Mouse (Mus musculus): ENCODE measurements around the gene Gm37240. TPM values are rescaled to one million over a fixed set of nuclear protein-coding genes. Genes with fewer than 3 reads are reported as not detected.
A peak's percentile ranks its signal among the peaks of the same experiment; 100 is the strongest.

The Gm37240 gene
- polyA plus RNA-seq, 1 experiment from 2014 or later, result 3.0 TPM

DNA sequence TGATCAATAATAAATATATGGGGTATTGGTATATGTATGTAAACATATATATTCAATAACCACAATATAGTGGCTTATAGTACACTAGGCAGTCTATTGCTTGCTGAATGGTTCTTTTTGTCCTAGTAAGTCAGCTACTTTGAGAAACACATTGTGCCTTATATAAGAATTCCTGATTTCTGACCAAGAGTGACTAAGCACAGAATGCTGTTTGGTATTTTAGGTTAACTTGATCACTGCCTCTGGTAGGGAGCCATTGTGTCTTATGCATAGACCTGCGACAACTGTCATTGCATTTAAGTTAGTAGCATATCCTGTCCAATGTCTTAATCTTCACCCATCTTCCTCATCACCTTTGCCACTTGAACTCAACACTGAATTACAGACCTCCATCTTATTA is 267.6 kb downstream of the Gm37240 start:
- Histone ChIP-seq H3K4me3 (no peak overlapping the region), H3K27me3 (ENCODE audit: insufficient read depth, poor library complexity, severe bottlenecking) (no peaks in the 10 kb centered on the region), H3K36me3 (peaks cover 42% of the 10 kb centered on the region), H3K9me3 (no peaks in the 10 kb centered on the region), H3K4me1 (no peaks in the 10 kb centered on the region), H3K27ac (no peak overlapping the region)
- WGBS, result 88% methylated on average over 1 of the region's 1 CpGs
- no peak for DNase-seq (ENCODE audit: low spot score)

DNA sequence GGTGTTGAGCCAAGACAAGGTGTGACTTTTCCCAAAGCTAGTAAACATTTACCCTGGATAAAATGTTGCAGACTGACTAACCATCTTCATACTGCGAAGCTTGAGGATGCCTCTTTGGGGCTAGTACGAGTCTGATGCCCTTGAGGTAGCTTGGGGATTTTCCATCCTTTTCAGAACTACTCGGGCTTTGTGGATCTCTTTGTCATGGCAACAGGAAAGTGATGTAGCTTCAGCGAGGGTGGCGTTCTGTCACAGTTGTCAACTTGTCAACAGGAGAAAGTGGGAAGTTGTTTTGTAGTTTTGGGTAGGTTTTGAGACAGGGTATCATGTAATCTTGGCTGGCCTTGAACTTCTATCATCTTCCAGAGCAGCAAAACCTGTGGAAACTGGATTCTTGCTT is 268.0 kb downstream of the Gm37240 start:
- DNase-seq (ENCODE audit: low spot score), result no peak
- 75% methylated on average over 5 of the region's 5 CpGs for WGBS
- no peaks in the 10 kb centered on the region for H3K4me1 ChIP-seq
- H3K36me3 ChIP-seq, result peaks cover 42% of the 10 kb centered on the region
- H3K4me3 ChIP-seq, result no peak overlapping the region
- H3K9me3 ChIP-seq, result no peaks in the 10 kb centered on the region
- no peak overlapping the region for H3K27ac ChIP-seq
- H3K27me3 ChIP-seq (ENCODE audit: insufficient read depth, poor library complexity, severe bottlenecking), result no peaks in the 10 kb centered on the region

DNA sequence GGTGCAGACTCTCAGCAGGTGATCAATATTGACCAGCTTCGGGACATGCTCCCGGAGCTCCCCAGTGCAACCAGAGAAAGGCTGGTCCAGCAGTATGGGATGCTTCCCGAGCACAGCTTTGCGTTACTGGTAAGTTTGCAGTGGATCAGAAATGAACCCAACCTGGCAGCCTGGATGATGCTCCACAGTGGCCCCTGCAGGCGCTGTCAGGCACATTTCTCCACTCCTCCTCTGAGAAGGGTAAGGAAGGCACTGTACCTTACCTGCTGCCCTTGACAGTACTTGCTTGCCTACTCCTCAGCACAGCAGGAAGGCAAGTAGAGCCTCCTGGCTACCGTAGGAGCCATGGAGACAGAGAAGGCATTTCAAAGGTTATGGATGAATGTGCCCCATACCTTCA is 268.4 kb downstream of the Gm37240 start:
- no peak for DNase-seq (ENCODE audit: low spot score)
- WGBS, result 85% methylated on average over 6 of the region's 6 CpGs
- Histone ChIP-seq H3K36me3 (peaks cover 43% of the 10 kb centered on the region), H3K4me1 (no peaks in the 10 kb centered on the region), H3K27me3 (ENCODE audit: insufficient read depth, poor library complexity, severe bottlenecking) (no peaks in the 10 kb centered on the region), H3K27ac (no peak overlapping the region), H3K4me3 (no peak overlapping the region), H3K9me3 (no peaks in the 10 kb centered on the region)

DNA sequence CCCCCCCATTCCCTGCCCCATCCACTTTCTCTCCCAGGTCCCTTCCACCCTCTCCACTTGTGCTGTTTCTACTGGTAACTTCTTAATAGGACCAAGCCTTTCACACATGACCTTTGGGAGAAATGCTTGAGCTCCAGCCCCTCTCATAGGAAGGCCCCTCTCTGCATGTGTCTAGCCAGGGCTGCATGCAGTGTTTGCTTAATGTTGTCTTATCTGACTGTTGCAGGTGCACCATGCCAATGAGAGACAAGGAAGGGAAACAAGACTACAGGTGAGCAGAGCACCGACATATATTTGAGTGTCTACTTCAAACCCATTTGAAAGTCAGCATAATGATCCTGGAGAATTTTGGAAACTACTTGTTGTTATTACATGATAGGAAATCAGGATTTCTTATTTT is 270.9 kb downstream of the Gm37240 start:
- 78% methylated on average over 1 of the region's 1 CpGs for WGBS
- no peak for DNase-seq (ENCODE audit: low spot score)

DNA sequence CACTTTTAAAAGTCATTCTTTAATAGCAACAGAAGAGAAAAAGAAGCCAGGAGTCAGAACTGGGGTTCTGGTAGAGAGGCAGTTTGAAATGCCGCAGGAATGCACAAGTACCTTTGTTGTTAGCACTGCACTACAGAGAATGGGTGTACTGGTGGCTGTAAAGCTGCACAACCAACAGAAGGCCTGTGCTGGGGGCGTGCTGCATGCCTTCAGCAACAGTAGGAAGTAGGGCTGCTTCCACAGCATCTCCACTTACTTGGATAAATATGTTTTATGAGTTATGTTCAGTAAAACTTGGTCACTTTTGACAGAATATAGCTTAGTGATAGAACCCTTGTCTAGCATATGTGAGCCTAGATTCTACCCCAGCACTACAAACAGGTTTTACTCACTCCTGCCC is 279.6 kb downstream of the Gm37240 start:
- WGBS, result 89% methylated on average over 2 of the region's 2 CpGs
- DNase-seq (ENCODE audit: low spot score), result no peak

More for the DNA sequence above, 270.9 kb downstream of the Gm37240 start:
- no peak overlapping the region for H3K4me3 ChIP-seq
- peaks cover 6% of the 10 kb centered on the region; the same call in 1 of the 2 replicates for H3K4me1 ChIP-seq
- peaks cover 43% of the 10 kb centered on the region for H3K36me3 ChIP-seq
- no peaks in the 10 kb centered on the region for H3K9me3 ChIP-seq
- no peak overlapping the region for H3K27ac ChIP-seq
- H3K27me3 ChIP-seq (ENCODE audit: insufficient read depth, poor library complexity, severe bottlenecking), result no peaks in the 10 kb centered on the region

DNA sequence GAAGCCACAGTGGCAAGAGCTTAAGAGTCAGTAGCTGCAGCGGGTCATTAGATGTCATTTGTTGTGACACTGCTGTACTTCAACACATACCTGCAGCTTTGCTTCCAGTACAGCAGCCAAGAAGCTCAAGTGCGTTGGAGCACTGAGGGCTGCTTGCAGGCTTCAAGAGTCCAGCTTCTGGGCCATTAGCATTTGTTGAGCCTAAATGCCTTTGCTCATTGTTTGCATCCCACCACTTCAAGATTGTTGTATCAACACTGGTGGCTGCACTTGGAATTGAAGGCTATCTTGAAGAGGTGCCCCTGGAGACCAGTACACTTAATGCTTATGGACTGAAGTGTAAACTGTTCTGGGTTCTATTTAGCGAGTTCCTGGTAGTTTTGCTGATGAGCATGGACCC is 280.4 kb downstream of the Gm37240 start:
- Histone ChIP-seq H3K27me3 (ENCODE audit: insufficient read depth, poor library complexity, severe bottlenecking) (no peaks in the 10 kb centered on the region), H3K27ac (no peak overlapping the region)

More for the DNA sequence above, 279.6 kb downstream of the Gm37240 start:
- 0 out of 2 replicates have a peak overlapping the region, but pooled peaks have one; percentile 16 for H3K27ac ChIP-seq
- H3K4me1 ChIP-seq, result peaks cover 26% of the 10 kb centered on the region
- no peaks in the 10 kb centered on the region for H3K9me3 ChIP-seq
- peaks cover 8% of the 10 kb centered on the region; the same call in 1 of the 2 replicates for H3K36me3 ChIP-seq
- no peaks in the 10 kb centered on the region for H3K27me3 ChIP-seq (ENCODE audit: insufficient read depth, poor library complexity, severe bottlenecking)
- H3K4me3 ChIP-seq, result no peak overlapping the region

DNA sequence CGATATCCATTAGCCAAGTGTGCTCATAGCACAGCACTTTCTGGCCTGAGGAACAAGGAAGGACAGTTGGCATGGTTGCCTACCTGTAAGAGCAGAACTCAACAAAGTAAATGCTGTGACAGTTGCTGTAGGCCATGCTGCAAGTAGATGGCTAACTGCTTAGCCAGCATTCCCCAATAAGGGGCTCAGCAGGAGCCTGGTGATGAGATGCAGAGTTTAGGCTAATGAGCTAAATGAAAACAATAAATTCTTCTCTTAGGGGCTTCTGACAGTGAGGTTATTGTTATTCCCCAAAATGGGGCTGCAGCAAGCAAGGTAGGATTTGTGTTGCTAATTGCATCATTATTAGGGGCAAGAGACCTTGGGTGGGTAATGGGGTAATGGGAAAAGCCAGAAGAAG is 283.5 kb downstream of the Gm37240 start:
- H3K27ac ChIP-seq, result no peak overlapping the region
- 0 out of 2 replicates have a peak, but pooled peaks cover 3% of the 10 kb centered on the region for H3K36me3 ChIP-seq
- peaks cover 43% of the 10 kb centered on the region for H3K4me1 ChIP-seq
- WGBS, result 86% methylated on average over 1 of the region's 1 CpGs
- DNase-seq (ENCODE audit: low spot score), result no peak
- H3K27me3 ChIP-seq (ENCODE audit: insufficient read depth, poor library complexity, severe bottlenecking), result no peaks in the 10 kb centered on the region
- no peak overlapping the region for H3K4me3 ChIP-seq
- no peaks in the 10 kb centered on the region for H3K9me3 ChIP-seq

More for the DNA sequence above, 280.4 kb downstream of the Gm37240 start:
- Histone ChIP-seq H3K4me3 (no peak overlapping the region), H3K36me3 (peaks cover 8% of the 10 kb centered on the region; the same call in 1 of the 2 replicates), H3K9me3 (no peaks in the 10 kb centered on the region), H3K4me1 (peaks cover 27% of the 10 kb centered on the region)
- 87% methylated on average over 3 of the region's 3 CpGs for WGBS
- no peak for DNase-seq (ENCODE audit: low spot score)

DNA sequence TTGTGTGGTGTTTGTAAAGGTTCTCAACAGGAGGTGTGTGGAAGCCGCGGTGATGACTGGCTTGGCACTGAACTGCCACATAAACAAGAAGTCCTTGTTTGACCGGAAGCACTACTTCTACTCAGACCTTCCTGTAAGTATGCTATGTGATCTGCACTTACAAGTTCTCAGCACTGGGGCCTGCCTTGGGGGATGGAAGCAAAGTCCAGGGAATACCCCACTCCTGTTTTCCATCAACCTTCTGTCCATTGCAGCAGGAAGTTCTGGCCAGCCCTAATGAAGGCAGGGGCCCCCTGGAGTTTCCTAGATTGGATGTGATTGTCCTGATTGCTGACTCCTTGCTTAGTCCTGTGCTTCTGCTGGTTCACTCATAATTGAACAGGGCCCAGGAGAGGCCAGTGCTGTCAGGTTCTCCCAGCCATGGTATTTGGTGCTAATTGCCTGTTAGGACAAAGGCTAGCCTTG is 285.4 kb downstream of the Gm37240 start:
- H3K9me3 ChIP-seq, result no peaks in the 10 kb centered on the region
- 0 out of 2 replicates have a peak, but pooled peaks cover 3% of the 10 kb centered on the region for H3K36me3 ChIP-seq
- H3K4me1 ChIP-seq, result peaks cover 43% of the 10 kb centered on the region
- H3K27ac ChIP-seq, result peak overlapping the region; percentile 82
- H3K4me3 ChIP-seq, result no peak overlapping the region; the same call in 1 of the 2 replicates
- H3K27me3 ChIP-seq (ENCODE audit: insufficient read depth, poor library complexity, severe bottlenecking), result no peaks in the 10 kb centered on the region
- no peak for DNase-seq (ENCODE audit: low spot score)
- WGBS, result 20% methylated on average over 3 of the region's 3 CpGs

DNA sequence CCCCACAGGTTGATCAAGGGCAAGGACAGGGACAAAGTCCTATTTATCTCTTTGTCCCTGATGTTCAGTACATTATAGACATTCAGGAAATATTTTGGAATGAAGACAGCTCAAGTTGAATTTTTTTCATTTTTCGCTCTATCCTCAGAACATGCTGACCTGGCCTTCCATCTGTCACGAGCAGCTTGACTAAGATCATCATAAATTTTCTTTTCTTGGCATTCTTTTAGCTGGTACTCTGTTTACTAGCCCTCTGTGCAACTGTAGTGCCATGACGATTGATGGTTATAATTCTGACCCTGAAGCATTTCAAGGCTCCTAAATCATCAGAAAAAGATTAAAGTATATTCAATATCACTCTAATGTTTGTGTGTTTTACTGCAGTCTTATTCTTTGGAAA is 287.8 kb downstream of the Gm37240 start:
- Histone ChIP-seq H3K27me3 (ENCODE audit: insufficient read depth, poor library complexity, severe bottlenecking) (no peaks in the 10 kb centered on the region), H3K4me1 (peaks cover 36% of the 10 kb centered on the region), H3K4me3 (no peak overlapping the region), H3K9me3 (no peaks in the 10 kb centered on the region), H3K36me3 (no peaks in the 10 kb centered on the region), H3K27ac (no peak overlapping the region)
- 87% methylated on average over 3 of the region's 3 CpGs for WGBS
- no peak for DNase-seq (ENCODE audit: low spot score)

DNA sequence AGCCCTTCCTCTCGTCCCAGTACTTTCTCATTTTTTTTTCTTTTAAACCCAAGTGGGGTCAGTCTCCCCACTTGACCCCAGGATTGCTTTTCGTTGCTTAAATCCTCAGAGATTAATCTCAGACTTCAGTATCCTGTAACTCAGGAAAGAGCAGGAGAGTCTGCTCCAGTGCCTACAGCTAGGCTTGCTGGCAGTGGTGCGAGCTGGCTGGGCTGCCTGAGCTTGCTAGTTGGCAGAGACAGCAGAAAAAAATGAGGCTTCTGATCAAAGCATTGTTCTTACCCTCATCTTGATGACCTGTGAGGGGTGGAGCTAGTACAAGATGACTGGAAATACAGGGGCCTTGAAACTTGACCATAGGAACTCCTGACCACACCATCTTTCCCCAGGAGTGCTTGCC is 292.9 kb downstream of the Gm37240 start:
- DNase-seq (ENCODE audit: low spot score), result no peak
- Histone ChIP-seq H3K4me1 (peaks cover 22% of the 10 kb centered on the region), H3K4me3 (no peak overlapping the region), H3K36me3 (no peaks in the 10 kb centered on the region), H3K27me3 (ENCODE audit: insufficient read depth, poor library complexity, severe bottlenecking) (no peaks in the 10 kb centered on the region), H3K9me3 (no peaks in the 10 kb centered on the region), H3K27ac (no peak overlapping the region)
- 57% methylated on average over 3 of the region's 3 CpGs for WGBS

DNA sequence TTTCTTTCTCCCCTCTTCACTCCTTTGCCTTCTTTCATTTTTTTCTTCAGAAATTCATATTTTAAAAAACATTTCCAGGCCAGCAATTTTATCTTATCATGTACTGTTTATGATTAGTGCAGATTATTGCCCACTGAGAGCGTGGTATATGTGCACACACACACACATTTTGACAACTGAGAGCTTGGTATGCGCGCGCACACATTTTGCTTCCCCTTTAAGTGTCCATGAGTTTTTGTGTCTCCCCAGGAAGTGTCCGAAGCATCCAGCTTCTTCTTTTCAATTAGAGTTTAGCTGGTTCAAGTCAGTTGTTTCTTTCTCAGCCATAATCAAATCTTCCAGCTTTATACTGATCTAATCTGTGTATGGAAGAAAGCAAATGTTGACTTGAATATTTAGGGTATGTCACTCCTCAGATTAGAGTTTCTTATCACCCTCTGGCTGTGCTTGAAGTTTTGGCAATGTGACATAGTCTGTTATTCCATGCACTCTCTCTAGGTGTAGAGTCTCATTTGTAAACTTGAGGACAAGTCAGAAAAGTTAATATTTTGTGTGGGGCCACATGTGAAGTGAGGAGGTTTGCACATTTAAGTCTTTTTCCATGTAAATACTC is 294.6 kb downstream of the Gm37240 start:
- no peaks in the 10 kb centered on the region for H3K9me3 ChIP-seq
- no peak overlapping the region for H3K4me3 ChIP-seq
- DNase-seq (ENCODE audit: low spot score), result no peak
- 78% methylated on average over 5 of the region's 5 CpGs for WGBS
- H3K27ac ChIP-seq, result peak overlapping the region; percentile 67; the same call in 1 of the 2 replicates
- peaks cover 32% of the 10 kb centered on the region for H3K4me1 ChIP-seq
- no peaks in the 10 kb centered on the region for H3K27me3 ChIP-seq (ENCODE audit: insufficient read depth, poor library complexity, severe bottlenecking)
- H3K36me3 ChIP-seq, result no peaks in the 10 kb centered on the region

DNA sequence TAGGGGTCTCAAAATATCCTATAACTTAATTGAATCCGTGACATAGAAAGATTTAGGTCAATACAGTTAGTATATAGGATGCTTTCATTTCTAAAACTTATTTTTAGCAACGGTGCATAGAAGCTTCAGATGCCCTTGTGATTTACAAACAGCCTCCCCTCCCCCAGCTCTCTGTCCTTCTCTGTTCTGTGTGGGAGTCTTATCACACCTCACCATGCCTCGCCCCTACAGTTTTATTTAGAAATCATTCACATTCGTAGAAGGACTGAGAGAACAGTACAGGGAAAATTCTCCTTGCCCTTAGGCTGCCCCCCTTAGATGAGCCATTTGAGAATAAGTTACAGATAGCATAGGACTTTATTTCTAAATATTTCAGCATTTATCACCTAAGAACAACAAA is 295.3 kb downstream of the Gm37240 start:
- Histone ChIP-seq H3K27ac (peak overlapping the region; percentile 67; the same call in 1 of the 2 replicates), H3K4me3 (no peak overlapping the region), H3K9me3 (no peaks in the 10 kb centered on the region), H3K4me1 (peaks cover 32% of the 10 kb centered on the region), H3K27me3 (ENCODE audit: insufficient read depth, poor library complexity, severe bottlenecking) (no peaks in the 10 kb centered on the region), H3K36me3 (no peaks in the 10 kb centered on the region)
- 36% methylated on average over 4 of the region's 4 CpGs for WGBS
- peak; percentile 79 for DNase-seq (ENCODE audit: low spot score)

DNA sequence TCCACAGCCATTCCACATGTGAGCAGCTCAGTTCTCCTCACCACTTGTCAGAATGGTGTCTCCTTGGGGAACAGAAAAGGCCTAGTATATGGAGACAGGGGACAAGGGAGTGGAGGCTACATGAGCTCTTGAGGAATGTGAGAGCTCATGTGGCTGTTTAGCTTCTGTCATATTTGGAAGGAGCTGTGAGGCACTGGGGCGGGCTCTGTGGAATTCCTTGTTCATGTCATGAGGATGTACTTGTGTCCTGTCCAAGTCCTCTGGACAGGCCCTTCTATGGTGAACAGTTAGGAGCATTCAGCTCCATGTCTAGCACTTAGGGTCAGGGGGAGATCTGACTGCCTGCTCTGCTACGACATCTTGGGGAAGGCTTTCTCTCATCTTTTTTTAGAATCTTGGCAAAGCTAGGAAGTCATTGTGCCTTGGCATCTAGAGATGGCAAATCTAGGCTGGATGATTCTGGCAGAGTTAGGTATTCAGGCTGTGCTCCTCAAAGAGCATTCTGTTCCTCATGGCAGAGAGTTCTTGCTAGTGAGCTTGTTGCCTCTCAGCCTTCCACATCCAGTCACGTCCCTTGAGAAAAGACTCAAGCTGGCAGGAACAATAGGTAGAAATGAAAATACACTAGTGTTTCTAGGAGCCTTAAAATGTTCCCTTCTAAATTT is 297.1 kb downstream of the Gm37240 start:
- Histone ChIP-seq H3K4me3 (no peak overlapping the region), H3K36me3 (no peaks in the 10 kb centered on the region), H3K27ac (peak overlapping the region; percentile 82), H3K27me3 (ENCODE audit: insufficient read depth, poor library complexity, severe bottlenecking) (no peaks in the 10 kb centered on the region), H3K9me3 (no peaks in the 10 kb centered on the region), H3K4me1 (peaks cover 32% of the 10 kb centered on the region)
- no peak for DNase-seq (ENCODE audit: low spot score)
- WGBS, result 71% methylated on average over 3 of the region's 3 CpGs
